Mouse (Mus musculus) ES-E14 (cell line): ENCODE results near the gene Taf1c.

Experiments
- CHD2 ChIP-seq: IDR thresholded peaks from 2 replicates; pipeline ENCODE4 v1.6.1; 2014; ENCODE audit warnings: mild to moderate bottlenecking, low read depth, low read length, inconsistent platforms
- HCFC1 ChIP-seq: IDR thresholded peaks from 2 replicates; pipeline ENCODE4 v1.6.1; 2012; ENCODE audit warnings: low read length, inconsistent platforms, borderline replicate concordance; ENCODE audit not compliant: insufficient read depth
- MAFK ChIP-seq: IDR thresholded peaks from 2 replicates; pipeline ENCODE4 v1.6.1; 2014; ENCODE audit warnings: mild to moderate bottlenecking, low read depth, low read length, inconsistent platforms; ENCODE audit not compliant: insufficient read depth

DNA sequence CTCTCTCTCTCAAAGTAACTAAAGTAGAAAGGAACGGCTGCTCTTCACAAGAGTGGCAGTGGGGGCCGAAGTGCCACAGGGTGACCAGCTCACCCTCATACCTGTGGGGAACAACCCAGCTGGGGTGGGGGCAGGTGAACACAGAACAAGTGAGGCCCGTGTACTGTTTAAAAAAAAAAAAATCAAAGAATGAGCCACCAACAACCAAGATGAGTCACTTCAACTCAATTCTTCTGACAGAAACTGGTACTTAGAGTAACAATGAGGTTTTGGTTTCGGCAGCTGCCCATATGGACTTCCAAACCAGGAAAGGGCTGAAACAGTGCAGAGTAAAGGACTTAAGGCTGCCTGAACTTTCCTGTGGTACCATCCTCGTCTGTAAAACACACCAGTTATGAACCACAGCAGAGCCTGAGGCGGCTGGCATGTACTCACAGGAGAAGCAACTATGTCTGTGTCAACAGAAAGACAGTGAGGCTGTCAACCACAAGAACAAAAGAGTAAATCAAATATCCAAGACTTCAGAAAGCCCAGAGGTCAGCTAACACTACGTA, 56.4 kb downstream of the Taf1c start:
- TF ChIP-seq MAFK (no peak), HCFC1 (no peak), CHD2 (no peak)
